Mouse (Mus musculus): ENCODE measurements at regions not wholly inside any gene's neighbourhood (a gene's known extent, or its start where the extent isn't known, plus 50 kb on each side); places are given as distances from the start of the nearest gene placed in this dataset.

DNA sequence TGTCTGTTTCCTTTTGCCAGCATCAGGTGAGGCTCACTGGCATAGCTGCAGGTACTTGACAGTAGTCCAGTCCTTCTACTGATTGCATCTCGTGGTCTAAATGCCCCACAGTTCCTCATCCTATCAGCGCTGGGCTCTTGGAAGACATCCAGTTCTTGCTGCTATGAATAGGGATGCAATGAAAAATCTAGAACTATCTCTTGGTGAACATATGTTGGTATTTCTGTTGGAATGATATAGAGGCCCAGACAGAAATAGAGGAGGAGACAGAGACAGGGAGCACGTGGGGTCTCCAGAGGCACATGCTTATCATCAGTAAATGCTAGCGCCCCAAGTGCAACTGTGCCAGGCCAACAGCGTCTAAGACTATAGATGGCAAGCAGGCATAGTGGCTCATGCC, 81.4 kb upstream of the Ctnnb1 start (continued):
- 0 out of 2 replicates have a peak, but pooled peaks have one; percentile 59 for TF ChIP-seq MAFK (IDR thresholded peaks at IDR 0.05; ENCODE audit: borderline replicate concordance, low read depth, low read length)
- peak; percentile 86 to 89 for TF ChIP-seq EP300 (IDR thresholded peaks at IDR 0.05; ENCODE audit: low read depth in 1 of 2, low read length in 2 of 2)
- TF ChIP-seq ETS1 (IDR thresholded peaks at IDR 0.05; ENCODE audit: low read depth, low read length) = peak; percentile 92
- no peak for TF ChIP-seq ZNF384 (IDR thresholded peaks at IDR 0.05; ENCODE audit: low read depth, low read length)
- TF ChIP-seq ZC3H11A (IDR thresholded peaks at IDR 0.05; ENCODE audit: low read depth, low read length) = 0 out of 2 replicates have a peak, but pooled peaks have one; percentile 3
- no peak for TF ChIP-seq UBTF (IDR thresholded peaks at IDR 0.05; ENCODE audit: borderline replicate concordance, insufficient read depth, low read depth, low read length)
- peak; percentile 96 for TF ChIP-seq MAX (IDR thresholded peaks at IDR 0.05; ENCODE audit: low read length)
- peak; percentile 68; the same call in 1 of the 2 replicates for TF ChIP-seq RCOR1 (IDR thresholded peaks at IDR 0.05; ENCODE audit: low read depth, low read length)
- TF ChIP-seq KAT2A (conservative IDR thresholded peaks at IDR 0.05; ENCODE audit: low read depth, low read length) = no peak
- TF ChIP-seq GATA1 (IDR thresholded peaks at IDR 0.05; ENCODE audit: low read depth, low read length) = peak; percentile 46
- no peak for TF ChIP-seq RAD21 (IDR thresholded peaks at IDR 0.05; ENCODE audit: low read depth, low read length)
- no peak for TF ChIP-seq POLR2A (IDR thresholded peaks at IDR 0.05; ENCODE audit: control insufficient read depth in 1 of 2, insufficient read depth in 1 of 2, low read depth in 1 of 2, low read length in 2 of 2, poor library complexity in 1 of 2)
- TF ChIP-seq SIN3A (IDR thresholded peaks at IDR 0.05; ENCODE audit: low read length) = peak; percentile 82
- peak; percentile 96 for TF ChIP-seq MYC (IDR thresholded peaks at IDR 0.05; ENCODE audit: low read depth, low read length)
- peak; percentile 62 for TF ChIP-seq MYB (IDR thresholded peaks at IDR 0.05; ENCODE audit: low read depth, low read length)
- no peak for TF ChIP-seq GABPA (IDR thresholded peaks at IDR 0.05; ENCODE audit: low read depth, low read length)
- no peak for TF ChIP-seq HCFC1 (IDR thresholded peaks at IDR 0.05; ENCODE audit: low read depth, low read length)

- Histone ChIP-seq H3K36me3 (ENCODE audit: control insufficient read depth in 1 of 2, insufficient read depth in 2 of 2, low read length in 2 of 2) (peaks cover 0 to 15% of the 10 kb centered on the region in 2 experiments; a peak in 2 of 4 replicates), H3K4me1 (ENCODE audit: control insufficient read depth in 1 of 2, insufficient read depth in 2 of 2, low read length in 2 of 2) (peaks cover 14 to 31% of the 10 kb centered on the region in 2 experiments), H3K9ac (ENCODE audit: control insufficient read depth, low read depth, low read length, poor library complexity, severe bottlenecking) (no peak overlapping the region), H3K4me3 (ENCODE audit: control insufficient read depth in 1 of 2, insufficient read depth in 1 of 2, low read depth in 2 of 2, low read length in 2 of 2) (no peak overlapping the region), H3K9me3 (replicated peaks; ENCODE audit: insufficient read depth, low read length) (no peaks in the 10 kb centered on the region), H3K27me3 (ENCODE audit: control insufficient read depth in 1 of 2, insufficient read depth in 2 of 2, low read length in 2 of 2) (no peaks in the 10 kb centered on the region), H3K79me2 (ENCODE audit: control insufficient read depth, insufficient read depth, low read length, poor library complexity) (no peaks in the 10 kb centered on the region), H3K27ac (ENCODE audit: control insufficient read depth, low read depth, low read length) (no peak overlapping the region)
- DNase-seq (ENCODE audit: low read depth, low spot score) = peak; percentile 33
- peak; percentile 82 for TF ChIP-seq ETS1 (IDR thresholded peaks at IDR 0.05; ENCODE audit: low read depth, low read length)
- TF ChIP-seq TCF12 (IDR thresholded peaks at IDR 0.05; ENCODE audit: low read depth, low read length) = peak; percentile 69; the same call in 1 of the 2 replicates
- no peak for TF ChIP-seq GABPA (IDR thresholded peaks at IDR 0.05; ENCODE audit: low read depth, low read length)
- 0 out of 2 replicates have a peak, but pooled peaks have one; percentile 31 for TF ChIP-seq MEF2A (IDR thresholded peaks at IDR 0.05; ENCODE audit: extremely low read depth, insufficient replicate concordance, low read depth, low read length, poor library complexity, severe bottlenecking)
- no peak for TF ChIP-seq MAX (IDR thresholded peaks at IDR 0.05; ENCODE audit: low read length)
- TF ChIP-seq ZC3H11A (IDR thresholded peaks at IDR 0.05; ENCODE audit: low read depth, low read length) = no peak
- TF ChIP-seq POLR2AphosphoS5 (IDR thresholded peaks at IDR 0.05; ENCODE audit: borderline replicate concordance, low read depth, low read length) = no peak
- no peak for TF ChIP-seq MAZ (IDR thresholded peaks at IDR 0.05; ENCODE audit: low read depth, low read length)
- TF ChIP-seq MXI1 (IDR thresholded peaks at IDR 0.05; ENCODE audit: low read depth, low read length) = no peak
- TF ChIP-seq USF2 (IDR thresholded peaks at IDR 0.05; ENCODE audit: borderline replicate concordance in 1 of 2, insufficient read depth in 1 of 2, low read depth in 1 of 2, low read length in 2 of 2) = no peak
- no peak for TF ChIP-seq TAL1 (IDR thresholded peaks at IDR 0.05; ENCODE audit: low read length)
- no peak for TF ChIP-seq HCFC1 (IDR thresholded peaks at IDR 0.05; ENCODE audit: low read depth, low read length)
- peak in 1 of 2 experiments; percentile 69; a peak in 2 of 4 replicates for TF ChIP-seq EP300 (IDR thresholded peaks at IDR 0.05; ENCODE audit: low read depth in 1 of 2, low read length in 2 of 2)
- no peak for TF ChIP-seq MYC (IDR thresholded peaks at IDR 0.05; ENCODE audit: low read depth, low read length)
- no peak for TF ChIP-seq POLR2AphosphoS2 (IDR thresholded peaks at IDR 0.05; ENCODE audit: low read length)
- TF ChIP-seq JUND (IDR thresholded peaks at IDR 0.05; ENCODE audit: low read depth, low read length) = no peak
- TF ChIP-seq USF1 (IDR thresholded peaks at IDR 0.05; ENCODE audit: low read depth, low read length) = no peak
- no peak for TF ChIP-seq ZMIZ1 (IDR thresholded peaks at IDR 0.05; ENCODE audit: low read depth, low read length)
- peak; percentile 80 for TF ChIP-seq GATA1 (IDR thresholded peaks at IDR 0.05; ENCODE audit: low read depth, low read length)
- TF ChIP-seq SIN3A (IDR thresholded peaks at IDR 0.05; ENCODE audit: low read length) = no peak
- peak; percentile 64 for TF ChIP-seq RCOR1 (IDR thresholded peaks at IDR 0.05; ENCODE audit: low read depth, low read length)
- TF ChIP-seq NELFE (IDR thresholded peaks at IDR 0.05; ENCODE audit: low read depth, low read length) = no peak
- TF ChIP-seq UBTF (IDR thresholded peaks at IDR 0.05; ENCODE audit: borderline replicate concordance, insufficient read depth, low read depth, low read length) = no peak
- no peak for TF ChIP-seq KAT2A (conservative IDR thresholded peaks at IDR 0.05; ENCODE audit: low read depth, low read length)
- no peak for TF ChIP-seq ELF1 (IDR thresholded peaks at IDR 0.05; ENCODE audit: low read depth, low read length)
- no peak for TF ChIP-seq NRF1 (IDR thresholded peaks at IDR 0.05; ENCODE audit: insufficient read depth, low read depth, low read length, poor library complexity, severe bottlenecking)
- TF ChIP-seq E2F4 (IDR thresholded peaks at IDR 0.05; ENCODE audit: borderline replicate concordance, low read depth, low read length) = no peak
- TF ChIP-seq ZNF384 (IDR thresholded peaks at IDR 0.05; ENCODE audit: low read depth, low read length) = no peak
Measured at GRCm38 (mm10) chr9:120848962-120849361, 80.1 kb upstream of the Ctnnb1 start.
